Mouse (Mus musculus) C2C12 (cell line): ENCODE results near the gene Lrrc41. TPM values are rescaled to one million over a fixed set of nuclear protein-coding genes. Genes with fewer than 3 reads are reported as not detected.

Experiments used
- H3K27me3 ChIP-seq: one replicate; pipeline ENCODE4 v1.6.1; 2011; ENCODE audit not compliant: control insufficient read depth, insufficient read depth, insufficient read length
- H3K36me3 ChIP-seq: one replicate; pipeline ENCODE4 v1.6.1; 2011; ENCODE audit not compliant: control insufficient read depth, insufficient read depth
- H3K4me3 ChIP-seq: one replicate; pipeline ENCODE4 v1.5.1; 2011; ENCODE audit warnings: mild to moderate bottlenecking, control low read depth; ENCODE audit not compliant: poor library complexity, insufficient read depth, severe bottlenecking
- H3K79me2 ChIP-seq: one replicate; pipeline ENCODE4 v1.6.1; 2011; ENCODE audit not compliant: control insufficient read depth, insufficient read depth
- H3K79me3 ChIP-seq: one replicate; pipeline ENCODE4 v1.6.1; 2011; ENCODE audit warnings: low read depth, control low read depth
- H3ac ChIP-seq: one replicate; pipeline ENCODE3; 2011; ENCODE audit warnings: low read depth; ENCODE audit not compliant: control insufficient read depth, insufficient read length
- CEBPB ChIP-seq: IDR thresholded peaks from one replicate; pipeline ENCODE4 v1.6.1; 2011; ENCODE audit warnings: low read depth, mild to moderate bottlenecking, control low read depth, moderate library complexity
- CTCF ChIP-seq: IDR thresholded peaks from one replicate; pipeline ENCODE4 v1.5.1; 2011; ENCODE audit not compliant: control insufficient read depth, insufficient read depth, insufficient read length
- FOSL1 ChIP-seq: IDR thresholded peaks from one replicate; pipeline ENCODE4 v1.8.0; 2011; ENCODE audit warnings: mild to moderate bottlenecking, low read length; ENCODE audit not compliant: poor library complexity, insufficient read depth, severe bottlenecking
- MAX ChIP-seq: IDR thresholded peaks from one replicate; pipeline ENCODE4 v1.6.1; 2011; ENCODE audit warnings: mild to moderate bottlenecking, control low read depth
- MYOD1 ChIP-seq: IDR thresholded peaks from one replicate; pipeline ENCODE4 v1.6.1; 2011; ENCODE audit warnings: low read depth; ENCODE audit not compliant: control insufficient read depth, insufficient read length
- MYOG ChIP-seq: IDR thresholded peaks from one replicate; pipeline ENCODE4 v1.6.1; 2011; ENCODE audit not compliant: control insufficient read depth, insufficient read length; ENCODE audit errors: extremely low read depth
- USF1 ChIP-seq: IDR thresholded peaks from one replicate; pipeline ENCODE4 v1.6.1; 2011; ENCODE audit warnings: low read depth, mild to moderate bottlenecking, control low read depth, moderate library complexity
- polyA plus RNA-seq: library from polyadenylated mRNA; unstranded; fragments of >200 nt; fragmentation: generic; extraction: Trizol; gene quantifications from one replicate; pipeline ENCODE4 v1.2.1, GENCODE M21; 2012; ENCODE audit warnings: missing spikeins

Gene Lrrc41
- polyA plus RNA-seq, 1 experiment, result 42.6 TPM

DNA sequence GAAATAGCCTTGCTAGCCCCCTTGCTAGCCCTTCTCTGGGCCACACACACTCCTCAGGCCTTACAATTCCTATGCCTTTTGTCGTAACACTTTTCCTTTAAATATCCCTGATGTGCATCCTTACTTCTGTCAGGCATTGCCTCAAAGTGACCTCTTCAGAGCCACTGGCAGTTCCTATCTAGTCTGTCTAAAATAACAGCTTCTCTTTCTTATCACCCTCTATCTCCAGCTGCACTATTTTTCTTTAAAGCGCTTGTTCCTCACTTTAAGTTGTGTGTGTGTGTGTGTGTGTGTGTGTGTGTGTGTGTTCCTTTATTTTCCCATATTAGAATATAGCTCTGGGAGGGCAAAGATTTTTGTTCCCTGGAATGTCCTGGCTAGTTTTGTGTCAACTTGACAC, 28.5 kb upstream of the Lrrc41 start:
- peaks cover under 1% of the 10 kb centered on the region for H3K79me2 ChIP-seq
- H3ac ChIP-seq, result no peak overlapping the region
- H3K79me3 ChIP-seq, result no peaks in the 10 kb centered on the region
- TF ChIP-seq CEBPB, result no peak
- TF ChIP-seq MAX, result no peak
- TF ChIP-seq CTCF, result no peak
- TF ChIP-seq USF1, result no peak
- no peak for TF ChIP-seq MYOG
- TF ChIP-seq MYOD1, result no peak
- no peak for TF ChIP-seq FOSL1
- no peak overlapping the region for H3K4me3 ChIP-seq
- H3K36me3 ChIP-seq, result peaks cover 21% of the 10 kb centered on the region
- no peaks in the 10 kb centered on the region for H3K27me3 ChIP-seq

DNA sequence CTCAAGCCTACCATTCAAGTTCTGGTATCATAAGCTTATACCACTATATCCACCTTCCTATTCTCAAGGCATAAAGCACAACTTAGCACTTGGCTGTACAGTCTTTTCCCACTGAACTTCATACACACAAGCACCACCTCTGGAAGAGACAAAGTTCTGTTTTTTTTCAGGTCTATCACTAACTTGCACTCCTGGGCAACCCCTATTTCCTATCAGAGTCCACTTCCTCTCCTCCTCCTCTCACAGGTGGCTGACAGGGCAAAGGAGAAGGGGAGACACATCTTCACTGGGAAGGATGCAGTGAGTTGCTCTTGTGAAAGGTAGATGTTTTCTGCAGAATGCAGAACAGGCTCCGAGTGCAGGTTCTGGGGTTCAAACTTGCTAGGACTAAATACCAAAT, 27.4 kb upstream of the Lrrc41 start:
- Histone ChIP-seq H3K79me2 (peaks cover 11% of the 10 kb centered on the region), H3K4me3 (no peak overlapping the region), H3K36me3 (peaks cover 11% of the 10 kb centered on the region), H3ac (no peak overlapping the region), H3K27me3 (no peaks in the 10 kb centered on the region), H3K79me3 (peaks cover 5% of the 10 kb centered on the region)
- TF ChIP-seq FOSL1 (no peak), CTCF (no peak)

DNA sequence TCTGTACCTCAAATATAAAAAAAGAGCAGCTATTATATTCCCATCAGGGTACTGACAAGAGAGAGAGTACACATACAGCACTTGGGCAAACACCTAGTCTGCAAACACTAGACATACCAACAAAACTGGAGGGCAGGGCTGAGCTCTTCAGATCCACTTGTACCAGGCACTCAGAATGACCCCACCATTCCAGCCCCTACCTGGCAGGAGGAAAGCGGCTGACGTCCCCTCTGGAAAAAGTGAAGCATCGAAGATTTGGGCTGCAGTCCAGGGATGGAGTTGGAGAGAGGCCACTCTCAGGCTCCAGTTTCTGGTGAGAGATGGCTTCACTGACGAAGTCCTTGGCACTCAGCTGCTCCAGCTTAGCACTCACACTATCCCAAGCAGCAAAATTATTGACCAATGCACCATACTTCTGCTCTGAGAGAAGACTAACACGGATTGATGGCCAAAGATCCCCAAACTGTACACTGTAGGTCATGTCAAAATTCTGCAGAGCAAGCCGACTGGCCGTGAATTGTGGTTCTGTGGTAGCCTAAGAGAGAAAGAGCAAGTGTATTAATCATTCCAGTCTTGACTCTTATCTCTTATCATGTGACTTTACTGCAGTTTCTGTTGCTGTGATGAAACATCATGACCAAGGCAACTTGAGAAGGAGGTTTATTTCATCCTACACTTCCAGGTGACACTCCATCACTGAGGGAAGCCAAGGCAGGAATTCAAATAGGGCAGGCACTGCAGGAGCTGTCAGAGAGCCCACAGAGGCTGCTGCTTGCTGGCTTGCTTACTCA, 26.7 kb upstream of the Lrrc41 start:
- no peak for TF ChIP-seq FOSL1
- no peak for TF ChIP-seq CTCF
- TF ChIP-seq USF1, result no peak
- no peak for TF ChIP-seq MYOD1
- TF ChIP-seq MYOG, result no peak
- no peak for TF ChIP-seq CEBPB
- no peak for TF ChIP-seq MAX
- H3K79me2 ChIP-seq, result peaks cover 13% of the 10 kb centered on the region
- no peak overlapping the region for H3ac ChIP-seq
- no peaks in the 10 kb centered on the region for H3K27me3 ChIP-seq
- H3K79me3 ChIP-seq, result peaks cover 5% of the 10 kb centered on the region
- H3K36me3 ChIP-seq, result peaks cover 10% of the 10 kb centered on the region
- no peak overlapping the region for H3K4me3 ChIP-seq

DNA sequence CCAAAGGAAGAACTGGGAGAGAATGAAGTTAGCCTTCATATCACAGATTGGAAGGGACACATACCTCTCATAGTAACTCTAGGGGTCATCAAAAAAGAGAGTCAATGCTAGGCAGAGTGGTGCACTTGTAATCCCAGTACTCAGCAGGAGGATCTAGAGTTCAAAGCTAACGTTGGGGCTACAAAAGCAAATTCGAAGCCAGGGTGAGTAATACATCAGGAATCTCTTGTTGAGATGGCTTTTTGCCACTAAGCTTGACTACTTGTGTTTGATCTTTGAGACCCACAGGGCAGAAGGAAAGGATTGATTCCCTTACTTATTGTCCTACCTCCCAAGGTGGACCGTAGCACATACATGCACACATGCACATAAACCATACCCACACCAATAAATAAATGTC, 25.9 kb upstream of the Lrrc41 start:
- no peak overlapping the region for H3K4me3 ChIP-seq
- H3ac ChIP-seq, result no peak overlapping the region
- peaks cover 14% of the 10 kb centered on the region for H3K79me2 ChIP-seq
- TF ChIP-seq MYOG (no peak), USF1 (no peak), MYOD1 (no peak), CEBPB (no peak), FOSL1 (no peak), MAX (no peak), CTCF (no peak)
- no peaks in the 10 kb centered on the region for H3K27me3 ChIP-seq
- peaks cover 5% of the 10 kb centered on the region for H3K79me3 ChIP-seq
- H3K36me3 ChIP-seq, result peaks cover 7% of the 10 kb centered on the region

DNA sequence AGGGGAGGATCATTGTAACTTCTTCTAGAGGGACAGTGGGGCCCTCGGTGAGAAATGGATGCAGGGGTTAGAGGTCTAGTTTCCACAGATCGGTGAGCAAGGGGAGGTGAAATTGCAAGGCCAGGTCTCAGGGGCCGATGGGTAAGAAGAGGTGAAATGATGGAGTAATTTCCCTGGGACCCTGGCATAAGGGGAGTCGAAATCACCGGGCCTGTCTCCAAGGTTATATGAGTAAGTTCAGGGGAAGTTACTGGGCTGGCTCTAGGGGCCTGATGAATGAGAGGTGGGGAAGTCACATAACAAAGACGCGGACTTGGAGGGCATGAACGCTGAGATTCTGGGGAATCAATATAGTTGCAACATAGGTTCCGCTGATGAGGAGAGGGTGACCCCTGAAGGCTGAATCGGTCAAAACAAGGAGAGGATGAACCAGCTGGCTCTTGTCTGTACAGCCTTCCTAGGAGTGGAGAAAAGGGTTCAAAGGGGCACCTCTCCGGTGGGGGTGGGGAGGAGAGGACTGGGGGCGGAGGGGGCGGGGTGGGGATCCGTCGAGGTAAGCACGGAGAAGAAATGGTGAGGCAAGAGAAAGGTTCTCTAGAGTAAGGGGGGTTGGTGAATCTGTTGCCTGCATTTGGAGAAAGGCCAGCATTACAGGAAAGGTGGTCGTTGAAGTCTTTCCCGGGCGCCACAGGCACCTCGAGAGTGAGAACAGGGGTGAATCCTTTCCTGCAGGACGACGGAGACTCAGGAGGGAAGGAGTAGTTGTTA, 22.4 kb upstream of the Lrrc41 start:
- TF ChIP-seq MYOG (no peak), FOSL1 (no peak), MAX (no peak), USF1 (no peak)
- H3K79me2 ChIP-seq, result peaks cover 18% of the 10 kb centered on the region
- peaks cover 5% of the 10 kb centered on the region for H3K36me3 ChIP-seq
- peaks cover 5% of the 10 kb centered on the region for H3K79me3 ChIP-seq
- H3K27me3 ChIP-seq, result no peaks in the 10 kb centered on the region
- peak overlapping the region; percentile 63 for H3K4me3 ChIP-seq
- peak overlapping the region; percentile 58 for H3ac ChIP-seq

DNA sequence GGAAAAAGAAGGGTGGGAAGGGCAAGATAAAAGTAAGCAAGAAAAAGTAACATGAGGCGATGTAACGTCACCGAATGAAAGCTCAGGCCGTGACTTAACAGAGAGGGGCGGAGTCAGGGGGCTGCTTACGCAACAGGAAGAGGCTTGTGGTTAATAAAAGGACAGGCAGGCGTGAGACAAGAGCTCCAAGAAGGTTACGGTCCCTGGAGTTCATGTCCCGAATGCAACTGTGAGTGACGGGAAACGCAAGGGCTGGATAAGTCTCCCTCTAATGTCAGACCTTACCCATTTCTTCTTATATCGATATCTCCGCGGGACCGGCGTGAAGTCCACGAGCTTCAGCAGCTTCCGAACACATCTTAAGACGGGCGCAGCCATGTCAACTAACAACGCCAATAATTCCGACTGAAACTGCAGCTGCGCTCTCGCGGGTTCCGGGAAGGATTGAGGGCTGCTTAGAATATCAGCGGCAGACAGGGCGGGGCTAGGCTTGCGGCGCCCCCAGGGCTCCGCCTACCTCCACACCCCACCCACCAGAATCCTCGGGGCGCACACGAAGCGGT, 21.6 kb upstream of the Lrrc41 start, which contains the start of gene Nsun4:
Gene Nsun4, minus strand, starts transcription at position 478 of the 563 bp plus-strand sequence.
- TF ChIP-seq CEBPB (peak; percentile 96), MAX (peak; percentile 44), CTCF (no peak)
- peaks cover 18% of the 10 kb centered on the region for H3K79me2 ChIP-seq
- no peaks in the 10 kb centered on the region for H3K36me3 ChIP-seq

More for the DNA sequence above, 21.6 kb upstream of the Lrrc41 start, which contains the start of gene Nsun4:
- peak within 1 kb of the TSS; percentile 73 for H3ac ChIP-seq
- peak within 1 kb of the TSS; percentile 63 for H3K4me3 ChIP-seq
- no peaks in the 10 kb centered on the region for H3K27me3 ChIP-seq
- H3K79me3 ChIP-seq, result peaks cover 5% of the 10 kb centered on the region
